Mouse (Mus musculus): ENCODE results near the gene Il6ra. TPM values are rescaled to one million over a fixed set of nuclear protein-coding genes. Genes with fewer than 3 reads are reported as not detected.

Il6ra gene
- total and polyA plus RNA-seq, 2 experiments from 2014 or later = 0.99 to 1.8 TPM

DNA sequence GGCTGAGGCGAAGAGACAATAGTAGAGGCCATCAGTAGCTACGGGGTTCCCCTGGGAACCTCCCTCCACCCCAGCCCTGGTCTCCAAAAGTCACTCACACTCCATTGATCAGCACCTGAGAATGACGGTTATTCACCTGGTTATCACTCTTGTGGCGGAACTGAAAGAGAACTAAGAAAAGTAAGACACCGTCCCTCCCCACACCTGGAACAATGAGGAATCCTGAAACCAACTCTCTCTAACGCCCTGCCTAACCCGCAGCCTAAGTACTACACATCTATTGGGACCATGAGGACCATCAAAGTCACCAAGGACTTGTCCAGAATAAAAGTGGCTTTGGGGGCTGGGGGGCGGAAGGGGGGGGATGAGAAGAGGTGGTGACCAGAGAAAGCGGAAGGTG is 44.9 kb upstream of the Il6ra start:
- H3K4me3 ChIP-seq (ENCODE audit: low read depth, low read length) = no peak overlapping the region
- H3K27ac ChIP-seq (ENCODE audit: low read depth, low read length) = no peak overlapping the region
- no peak overlapping the region for H3K9ac ChIP-seq (replicated peaks; ENCODE audit: low read length, poor library complexity, severe bottlenecking)
- no peaks in the 10 kb centered on the region for H3K27me3 ChIP-seq (ENCODE audit: insufficient read depth, low read length)
- ATAC-seq (ENCODE audit: low FRiP score) = no peak
- H3K4me2 ChIP-seq (ENCODE audit: low read depth, low read length, poor library complexity, severe bottlenecking) = no peak overlapping the region
- 93% methylated on average over 9 of the region's 9 CpGs for WGBS
- H3K4me1 ChIP-seq (ENCODE audit: insufficient read depth, low read length) = peaks cover 24% of the 10 kb centered on the region
- no peak for TF ChIP-seq CTCF (IDR thresholded peaks at IDR 0.05)
- DNase-seq (ENCODE audit: low spot score) = no peak
- no peaks in the 10 kb centered on the region for H3K9me3 ChIP-seq (ENCODE audit: low read length)
- peaks cover 33% of the 10 kb centered on the region for H3K36me3 ChIP-seq (ENCODE audit: insufficient read depth, low read length)

DNA sequence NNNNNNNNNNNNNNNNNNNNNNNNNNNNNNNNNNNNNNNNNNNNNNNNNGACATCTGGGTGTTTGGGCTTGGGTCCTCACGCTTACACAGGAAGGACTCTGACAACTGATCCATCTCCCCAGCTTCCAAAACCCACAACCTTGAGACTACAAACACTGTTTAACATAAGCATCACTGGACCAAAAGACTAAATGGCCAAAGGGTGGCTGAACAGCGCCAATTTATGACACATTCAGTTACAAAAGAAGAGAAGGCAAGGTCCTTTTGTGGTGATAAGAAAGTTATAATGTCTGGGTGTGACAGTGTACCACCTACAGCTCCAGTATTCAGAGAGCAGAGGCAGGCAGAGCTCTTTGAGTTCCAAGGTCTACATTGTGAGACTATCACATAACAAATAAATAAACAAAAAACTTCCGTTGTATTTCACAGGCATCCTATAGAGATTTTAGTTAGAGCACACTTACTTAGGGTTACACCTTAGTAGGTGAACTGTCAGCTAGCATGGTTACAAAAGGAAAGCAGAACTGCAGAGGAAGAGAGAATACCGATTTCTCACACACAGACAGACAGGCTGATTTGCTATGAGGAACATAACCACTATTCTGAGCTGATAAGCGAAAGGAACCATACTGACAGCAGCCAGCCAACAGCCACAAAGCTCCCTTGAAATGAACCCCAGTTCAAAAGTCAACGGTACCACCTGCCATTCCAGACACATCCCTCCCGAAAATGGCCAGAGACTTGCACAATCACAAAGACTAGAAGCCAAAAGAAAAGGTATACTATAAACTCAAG is 43.4 kb upstream of the Il6ra start:
- H3K9ac ChIP-seq (replicated peaks; ENCODE audit: low read length, poor library complexity, severe bottlenecking) = no peak overlapping the region
- no peak overlapping the region for H3K4me2 ChIP-seq (ENCODE audit: low read depth, low read length, poor library complexity, severe bottlenecking)
- ATAC-seq (ENCODE audit: low FRiP score) = no peak
- no peak overlapping the region for H3K4me3 ChIP-seq (ENCODE audit: low read depth, low read length)
- H3K36me3 ChIP-seq (ENCODE audit: insufficient read depth, low read length) = peaks cover 48% of the 10 kb centered on the region
- no peak overlapping the region for H3K27ac ChIP-seq (ENCODE audit: low read depth, low read length)
- no peaks in the 10 kb centered on the region for H3K9me3 ChIP-seq (ENCODE audit: low read length)
- no peak for TF ChIP-seq CTCF (IDR thresholded peaks at IDR 0.05)
- peaks cover 14% of the 10 kb centered on the region for H3K4me1 ChIP-seq (ENCODE audit: insufficient read depth, low read length)
- DNase-seq (ENCODE audit: low spot score) = no peak
- no peaks in the 10 kb centered on the region for H3K27me3 ChIP-seq (ENCODE audit: insufficient read depth, low read length)
- WGBS = 94% methylated on average over 7 of the region's 7 CpGs

GRCm38 (mm10) chr3:89953420-89953819 is 40.4 kb upstream of the Il6ra start:
- Histone ChIP-seq H3K27me3 (ENCODE audit: insufficient read depth, low read length) (no peaks in the 10 kb centered on the region), H3K27ac (ENCODE audit: low read depth, low read length) (no peak overlapping the region), H3K9me3 (ENCODE audit: low read length) (no peaks in the 10 kb centered on the region), H3K36me3 (ENCODE audit: insufficient read depth, low read length) (peaks cover 74% of the 10 kb centered on the region), H3K4me2 (ENCODE audit: low read depth, low read length, poor library complexity, severe bottlenecking) (no peak overlapping the region), H3K4me3 (ENCODE audit: low read depth, low read length) (no peak overlapping the region), H3K9ac (replicated peaks; ENCODE audit: low read length, poor library complexity, severe bottlenecking) (no peak overlapping the region), H3K4me1 (ENCODE audit: insufficient read depth, low read length) (no peaks in the 10 kb centered on the region)
- ATAC-seq (ENCODE audit: low FRiP score) = peak; percentile 52; the same call in 1 of the 2 replicates
- peak; percentile 87 for DNase-seq (ENCODE audit: low spot score)
- WGBS = 2% methylated on average over 4 of the region's 4 CpGs
- peak; percentile 94 for TF ChIP-seq CTCF (IDR thresholded peaks at IDR 0.05)

DNA sequence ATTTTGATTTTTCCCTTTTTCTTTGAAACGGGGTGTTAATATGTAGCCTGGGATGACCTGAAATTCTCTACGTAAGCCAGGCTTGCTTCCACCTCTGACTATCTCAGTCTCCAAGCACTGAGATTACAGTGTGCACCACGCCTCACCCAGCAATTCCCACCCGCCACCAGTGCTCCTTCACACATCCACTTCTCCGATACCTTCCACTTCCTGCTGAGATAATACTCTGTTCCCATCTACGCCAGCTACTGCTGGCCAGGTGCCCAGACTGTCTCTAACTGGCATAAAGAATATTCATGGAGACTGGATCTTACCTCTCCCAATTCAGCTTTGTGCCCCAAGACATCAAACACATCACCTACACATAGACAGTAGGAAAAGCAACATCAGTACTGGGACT is 35.7 kb upstream of the Il6ra start:
- H3K27ac ChIP-seq (ENCODE audit: low read depth, low read length) = no peak overlapping the region
- ATAC-seq (ENCODE audit: low FRiP score) = no peak
- no peaks in the 10 kb centered on the region for H3K4me1 ChIP-seq (ENCODE audit: insufficient read depth, low read length)
- H3K9ac ChIP-seq (replicated peaks; ENCODE audit: low read length, poor library complexity, severe bottlenecking) = no peak overlapping the region
- no peak overlapping the region for H3K4me3 ChIP-seq (ENCODE audit: low read depth, low read length)
- no peaks in the 10 kb centered on the region for H3K27me3 ChIP-seq (ENCODE audit: insufficient read depth, low read length)
- peak; percentile 24 for DNase-seq (ENCODE audit: low spot score)
- peaks cover 94% of the 10 kb centered on the region for H3K36me3 ChIP-seq (ENCODE audit: insufficient read depth, low read length)
- H3K9me3 ChIP-seq (ENCODE audit: low read length) = no peaks in the 10 kb centered on the region
- no peak overlapping the region for H3K4me2 ChIP-seq (ENCODE audit: low read depth, low read length, poor library complexity, severe bottlenecking)
- TF ChIP-seq CTCF (IDR thresholded peaks at IDR 0.05) = no peak
- 86% methylated on average over 6 of the region's 6 CpGs for WGBS

GRCm38 (mm10) chr3:89948021-89948420 is 35.0 kb upstream of the Il6ra start:
- Histone ChIP-seq H3K4me2 (ENCODE audit: low read depth, low read length, poor library complexity, severe bottlenecking) (no peak overlapping the region), H3K36me3 (ENCODE audit: insufficient read depth, low read length) (peaks cover 98% of the 10 kb centered on the region), H3K9ac (replicated peaks; ENCODE audit: low read length, poor library complexity, severe bottlenecking) (no peak overlapping the region), H3K27me3 (ENCODE audit: insufficient read depth, low read length) (no peaks in the 10 kb centered on the region), H3K9me3 (ENCODE audit: low read length) (no peaks in the 10 kb centered on the region), H3K27ac (ENCODE audit: low read depth, low read length) (no peak overlapping the region), H3K4me1 (ENCODE audit: insufficient read depth, low read length) (no peaks in the 10 kb centered on the region), H3K4me3 (ENCODE audit: low read depth, low read length) (no peak overlapping the region)
- ATAC-seq (ENCODE audit: low FRiP score) (no peak), DNase-seq (ENCODE audit: low spot score) (no peak)
- TF ChIP-seq CTCF (IDR thresholded peaks at IDR 0.05) = peak; percentile 21; the same call in 1 of the 2 replicates
- WGBS = 88% methylated on average over 11 of the region's 11 CpGs

DNA sequence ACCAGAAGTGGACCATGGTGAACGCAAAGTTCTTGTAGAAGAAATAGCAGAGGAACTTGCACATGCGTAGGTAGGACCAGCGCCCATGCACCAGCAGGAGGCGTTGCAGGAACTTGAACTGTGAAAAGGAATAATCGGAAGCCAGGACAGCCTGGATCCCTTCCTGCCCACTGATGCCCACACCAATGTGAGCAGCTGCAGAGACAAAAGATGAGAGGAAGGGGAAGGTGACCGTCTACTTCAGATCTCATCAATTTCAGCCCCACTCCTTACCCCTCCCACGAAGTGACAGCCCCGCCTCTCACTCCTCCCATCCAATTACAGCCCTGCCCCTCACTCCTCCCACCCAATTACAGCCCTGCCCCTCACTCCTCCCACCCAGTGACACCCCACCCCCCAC is 32.0 kb upstream of the Il6ra start:
- ATAC-seq (ENCODE audit: low FRiP score) = no peak
- H3K36me3 ChIP-seq (ENCODE audit: insufficient read depth, low read length) = peaks cover 96% of the 10 kb centered on the region
- 87% methylated on average over 8 of the region's 8 CpGs for WGBS

More for the DNA sequence above, 32.0 kb upstream of the Il6ra start:
- TF ChIP-seq CTCF (IDR thresholded peaks at IDR 0.05) = 0 out of 2 replicates have a peak, but pooled peaks have one; percentile 33
- Histone ChIP-seq H3K4me3 (ENCODE audit: low read depth, low read length) (no peak overlapping the region), H3K27me3 (ENCODE audit: insufficient read depth, low read length) (no peaks in the 10 kb centered on the region), H3K9ac (replicated peaks; ENCODE audit: low read length, poor library complexity, severe bottlenecking) (no peak overlapping the region), H3K4me1 (ENCODE audit: insufficient read depth, low read length) (no peaks in the 10 kb centered on the region), H3K9me3 (ENCODE audit: low read length) (no peaks in the 10 kb centered on the region), H3K27ac (ENCODE audit: low read depth, low read length) (no peak overlapping the region), H3K4me2 (ENCODE audit: low read depth, low read length, poor library complexity, severe bottlenecking) (no peak overlapping the region)
- no peak for DNase-seq (ENCODE audit: low spot score)
